Mouse (Mus musculus) liver, embryonic 12.5 days (tissue): ENCODE measurements at regions not wholly inside any gene's neighbourhood (a gene's known extent, or its start where the extent isn't known, plus 50 kb on each side); places are given as distances from the start of the nearest gene placed in this dataset.

Experiments used
- ATAC-seq: fragments of 200-750 bp; cut with Nextera tagmentation; 2 replicates; pipeline ENCODE4 v1.8.0; 2017; ENCODE audit warnings: moderate number of reproducible peaks, mild to moderate bottlenecking, moderate library complexity
- H3K27ac ChIP-seq: fragments of 300-500 bp; sonication (generic); 2 replicates; pipeline ENCODE4 v1.5.1; 2016; ENCODE audit warnings: mild to moderate bottlenecking
- H3K27me3 ChIP-seq: fragments of 300-500 bp; sonication (generic); replicated peaks from 2 replicates; pipeline ENCODE4 v1.6.1; 2016; ENCODE audit warnings: mild to moderate bottlenecking, moderate library complexity
- H3K36me3 ChIP-seq: fragments of 300-500 bp; sonication (generic); 2 replicates; pipeline ENCODE4 v1.6.1; 2016; ENCODE audit warnings: mild to moderate bottlenecking, moderate library complexity
- H3K4me1 ChIP-seq: fragments of 300-500 bp; sonication (generic); 2 replicates; pipeline ENCODE4 v1.6.1; 2016
- H3K4me2 ChIP-seq: fragments of 300-500 bp; sonication (generic); 2 replicates; pipeline ENCODE4 v1.6.1; 2016; ENCODE audit warnings: mild to moderate bottlenecking, moderate library complexity
- H3K4me3 ChIP-seq: fragments of 300-500 bp; sonication (generic); 2 replicates; pipeline ENCODE4 v1.5.1; 2016; ENCODE audit warnings: mild to moderate bottlenecking, moderate library complexity
- H3K9ac ChIP-seq: fragments of 300-500 bp; sonication (generic); 2 replicates; pipeline ENCODE4 v1.6.1; 2016; ENCODE audit warnings: mild to moderate bottlenecking, moderate library complexity
- H3K9me3 ChIP-seq: fragments of 300-500 bp; sonication (generic); replicated peaks from 2 replicates; pipeline ENCODE4 v1.6.1; 2016; ENCODE audit warnings: mild to moderate bottlenecking, moderate library complexity
- WGBS: fragments of 180-500 bp; shearing (Covaris S2); methylation state at CpG from one replicate; pipeline ENCODE4 v1.1.7; 2016; ENCODE audit not compliant: insufficient replicate concordance; 5-methylcytosine and 5-hydroxymethylcytosine counted together

GRCm38 (mm10) chr3:35299036-35299435 is 454.9 kb upstream of the Atp11b start:
- no peak overlapping the region for H3K4me2 ChIP-seq
- no peak overlapping the region for H3K4me3 ChIP-seq

GRCm38 (mm10) chr3:35306013-35306412 is 447.9 kb upstream of the Atp11b start:
- no peak overlapping the region for H3K9ac ChIP-seq
- no peaks in the 10 kb centered on the region for H3K9me3 ChIP-seq
- H3K4me1 ChIP-seq: no peaks in the 10 kb centered on the region
- no peaks in the 10 kb centered on the region for H3K27me3 ChIP-seq
- no peak overlapping the region for H3K27ac ChIP-seq
- WGBS: 60% methylated on average over 4 of the region's 4 CpGs
- no peak overlapping the region for H3K4me3 ChIP-seq
- no peak for ATAC-seq
- no peak overlapping the region for H3K4me2 ChIP-seq
- H3K36me3 ChIP-seq: no peaks in the 10 kb centered on the region

More at GRCm38 (mm10) chr3:35299036-35299435, 454.9 kb upstream of the Atp11b start:
- Histone ChIP-seq H3K27ac (no peak overlapping the region), H3K4me1 (no peaks in the 10 kb centered on the region), H3K36me3 (no peaks in the 10 kb centered on the region), H3K9ac (no peak overlapping the region), H3K9me3 (no peaks in the 10 kb centered on the region), H3K27me3 (no peaks in the 10 kb centered on the region)
- no peak for ATAC-seq

GRCm38 (mm10) chr3:35314177-35314576 is 439.7 kb upstream of the Atp11b start:
- no peak overlapping the region for H3K4me2 ChIP-seq
- H3K9ac ChIP-seq: no peak overlapping the region
- WGBS: 70% methylated on average over 10 of the region's 10 CpGs
- no peaks in the 10 kb centered on the region for H3K4me1 ChIP-seq
- H3K27ac ChIP-seq: no peak overlapping the region
- no peaks in the 10 kb centered on the region for H3K9me3 ChIP-seq
- H3K27me3 ChIP-seq: no peaks in the 10 kb centered on the region
- no peak overlapping the region for H3K4me3 ChIP-seq
- H3K36me3 ChIP-seq: no peaks in the 10 kb centered on the region
- ATAC-seq: no peak

- Histone ChIP-seq H3K4me1 (no peaks in the 10 kb centered on the region), H3K9ac (no peak overlapping the region), H3K27ac (no peak overlapping the region), H3K36me3 (no peaks in the 10 kb centered on the region), H3K27me3 (no peaks in the 10 kb centered on the region), H3K9me3 (no peaks in the 10 kb centered on the region), H3K4me3 (no peak overlapping the region), H3K4me2 (no peak overlapping the region)
- no peak for ATAC-seq
- WGBS: 65% methylated on average over 6 of the region's 6 CpGs
These were observed 438.7 kb upstream of the Atp11b start for GRCm38 (mm10) chr3:35315162-35315561.

- H3K36me3 ChIP-seq: no peaks in the 10 kb centered on the region
- ATAC-seq: no peak
- H3K9ac ChIP-seq: no peak overlapping the region
- no peaks in the 10 kb centered on the region for H3K4me1 ChIP-seq
- 56% methylated on average over 13 of the region's 13 CpGs for WGBS
- no peak overlapping the region for H3K4me2 ChIP-seq
- no peak overlapping the region for H3K4me3 ChIP-seq
- H3K27ac ChIP-seq: no peak overlapping the region
- H3K9me3 ChIP-seq: no peaks in the 10 kb centered on the region
- H3K27me3 ChIP-seq: no peaks in the 10 kb centered on the region
These were observed 435.6 kb upstream of the Atp11b start for GRCm38 (mm10) chr3:35318348-35318747.

- Histone ChIP-seq H3K27ac (no peak overlapping the region), H3K4me3 (no peak overlapping the region), H3K36me3 (no peaks in the 10 kb centered on the region), H3K27me3 (no peaks in the 10 kb centered on the region), H3K9me3 (no peaks in the 10 kb centered on the region), H3K4me2 (no peak overlapping the region), H3K4me1 (no peaks in the 10 kb centered on the region), H3K9ac (no peak overlapping the region)
- ATAC-seq: no peak
- 54% methylated on average over 7 of the region's 7 CpGs for WGBS
These were observed 433.0 kb upstream of the Atp11b start for GRCm38 (mm10) chr3:35320844-35321393.

- Histone ChIP-seq H3K4me1 (no peaks in the 10 kb centered on the region), H3K27ac (no peak overlapping the region), H3K9me3 (no peaks in the 10 kb centered on the region), H3K9ac (no peak overlapping the region), H3K4me3 (no peak overlapping the region), H3K4me2 (no peak overlapping the region), H3K27me3 (no peaks in the 10 kb centered on the region), H3K36me3 (no peaks in the 10 kb centered on the region)
- no peak for ATAC-seq
- WGBS: 44% methylated on average over 2 of the region's 2 CpGs
These were observed 431.9 kb upstream of the Atp11b start for GRCm38 (mm10) chr3:35321991-35322390.

GRCm38 (mm10) chr3:35322899-35323298 is 431.0 kb upstream of the Atp11b start:
- Histone ChIP-seq H3K4me1 (no peaks in the 10 kb centered on the region), H3K9ac (no peak overlapping the region), H3K4me2 (no peak overlapping the region), H3K27me3 (no peaks in the 10 kb centered on the region), H3K36me3 (no peaks in the 10 kb centered on the region), H3K4me3 (no peak overlapping the region), H3K27ac (no peak overlapping the region), H3K9me3 (no peaks in the 10 kb centered on the region)
- no peak for ATAC-seq
- WGBS: 80% methylated on average over 4 of the region's 4 CpGs

GRCm38 (mm10) chr3:35323450-35324077 is 430.3 kb upstream of the Atp11b start:
- Histone ChIP-seq H3K36me3 (no peaks in the 10 kb centered on the region), H3K27me3 (no peaks in the 10 kb centered on the region), H3K4me3 (no peak overlapping the region), H3K9me3 (no peaks in the 10 kb centered on the region), H3K4me2 (no peak overlapping the region), H3K27ac (no peak overlapping the region), H3K9ac (no peak overlapping the region), H3K4me1 (no peaks in the 10 kb centered on the region)
- WGBS: 55% methylated on average over 11 of the region's 11 CpGs
- no peak for ATAC-seq

GRCm38 (mm10) chr3:35324186-35324585 is 429.7 kb upstream of the Atp11b start:
- Histone ChIP-seq H3K27ac (no peak overlapping the region), H3K9ac (no peak overlapping the region), H3K4me2 (no peak overlapping the region), H3K36me3 (no peaks in the 10 kb centered on the region), H3K4me3 (no peak overlapping the region), H3K9me3 (no peaks in the 10 kb centered on the region), H3K27me3 (no peaks in the 10 kb centered on the region), H3K4me1 (no peaks in the 10 kb centered on the region)
- no peak for ATAC-seq
- 58% methylated on average over 11 of the region's 11 CpGs for WGBS

- Histone ChIP-seq H3K4me2 (no peak overlapping the region), H3K4me1 (no peaks in the 10 kb centered on the region), H3K27ac (no peak overlapping the region), H3K4me3 (no peak overlapping the region), H3K9me3 (no peaks in the 10 kb centered on the region), H3K36me3 (no peaks in the 10 kb centered on the region), H3K27me3 (peaks cover 7% of the 10 kb centered on the region), H3K9ac (no peak overlapping the region)
- no peak for ATAC-seq
- WGBS: 27% methylated on average over 18 of the region's 18 CpGs
These were observed 421.2 kb upstream of the Atp11b start for GRCm38 (mm10) chr3:35332534-35333272.

- Histone ChIP-seq H3K9me3 (no peaks in the 10 kb centered on the region), H3K4me1 (no peaks in the 10 kb centered on the region), H3K27me3 (peaks cover 7% of the 10 kb centered on the region), H3K36me3 (no peaks in the 10 kb centered on the region), H3K4me3 (no peak overlapping the region), H3K9ac (no peak overlapping the region), H3K4me2 (no peak overlapping the region), H3K27ac (no peak overlapping the region)
- ATAC-seq: no peak
- 49% methylated on average over 2 of the region's 2 CpGs for WGBS
These were observed 419.9 kb upstream of the Atp11b start for GRCm38 (mm10) chr3:35334017-35334416.
